Mouse (Mus musculus): ENCODE data around the gene Pafah1b1.
A peak's percentile ranks its signal among the peaks of the same experiment; 100 is the strongest.

The Pafah1b1 gene

GRCm38 (mm10) chr11:74724235-74724791 is at the start of gene Pafah1b1:
Gene Pafah1b1 (minus strand): TSS chr11:74724670.
- DNase-seq = peak; percentile 97

DNA sequence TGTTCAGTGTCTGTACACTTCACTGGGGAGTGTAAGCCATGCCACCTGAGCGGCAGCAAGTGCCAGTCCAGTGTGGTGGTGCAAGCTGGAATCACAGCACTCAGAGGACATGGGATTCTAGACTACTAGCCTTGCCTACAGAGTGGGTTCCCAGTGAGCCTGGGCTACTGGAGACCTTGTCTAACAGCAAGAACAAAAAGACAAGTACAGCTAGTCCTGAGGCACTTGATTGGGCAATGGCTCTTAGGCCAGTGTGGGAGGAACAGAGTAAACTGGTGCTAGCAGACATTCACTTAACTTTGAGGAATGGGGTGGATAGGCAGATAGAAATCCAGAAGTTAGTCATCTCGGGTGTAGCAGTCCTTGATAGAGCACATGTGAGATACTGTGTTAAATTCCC is 47.9 kb upstream of the Pafah1b1 start:
- DNase-seq = no peak

- DNase-seq = no peak
Measured at GRCm38 (mm10) chr11:74771650-74772049, 47.2 kb upstream of the Pafah1b1 start.

DNA sequence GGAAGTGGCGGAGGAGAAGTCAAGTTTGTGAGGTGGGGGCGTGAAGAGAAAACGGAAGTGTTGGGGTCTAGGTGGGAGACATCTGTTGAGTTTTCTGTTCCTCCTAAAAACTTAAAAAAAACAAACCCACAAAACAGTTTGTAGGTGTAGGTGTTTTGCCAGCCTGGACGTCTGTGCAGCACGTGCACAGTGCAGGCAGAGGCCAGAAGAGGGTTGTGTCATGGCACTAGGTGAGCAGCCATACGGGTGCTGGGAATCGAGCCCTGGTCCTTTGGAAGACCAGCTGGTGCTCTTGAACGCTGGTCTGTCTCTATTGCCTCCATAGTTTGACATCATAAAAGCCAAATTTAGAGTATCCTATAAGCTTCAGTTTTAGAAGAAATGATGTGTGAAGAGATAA is 46.8 kb upstream of the Pafah1b1 start:
- DNase-seq = peak; percentile 5

DNA sequence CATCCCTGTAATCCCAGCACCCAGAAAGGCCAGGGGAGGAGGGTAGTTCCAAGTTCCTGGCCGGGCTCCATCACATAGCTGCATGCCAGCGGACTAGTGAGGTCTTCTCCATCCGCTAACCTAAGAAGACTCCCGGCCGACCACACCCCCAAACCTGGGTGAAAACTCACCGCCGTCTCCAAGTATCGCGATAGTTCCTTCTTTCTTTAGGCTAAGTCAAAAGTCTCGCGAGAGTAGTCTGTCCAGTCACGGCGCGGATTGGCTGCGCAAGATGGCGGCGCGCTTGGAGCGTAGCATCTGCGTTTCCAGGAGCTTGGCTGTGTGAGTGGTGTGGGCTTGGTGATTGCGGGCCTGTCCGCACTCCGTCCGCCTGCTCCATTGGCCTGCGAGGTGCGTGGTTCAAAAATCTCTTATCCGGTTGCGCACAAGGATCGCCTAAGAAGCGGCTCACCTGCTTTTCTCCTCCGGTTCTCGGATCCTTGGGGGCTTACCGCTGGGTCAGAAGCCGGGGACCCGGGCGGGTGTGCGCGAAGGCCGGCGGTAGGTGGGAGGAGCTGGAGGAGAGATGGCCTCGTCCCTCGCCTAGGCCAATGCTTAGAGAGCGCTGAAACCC is 46.2 kb upstream of the Pafah1b1 start, which contains the start of gene Mettl16:
Mettl16 (plus strand) TSS at position 236 of the 613 bp plus-strand sequence.
- DNase-seq = peak; percentile 85

DNA sequence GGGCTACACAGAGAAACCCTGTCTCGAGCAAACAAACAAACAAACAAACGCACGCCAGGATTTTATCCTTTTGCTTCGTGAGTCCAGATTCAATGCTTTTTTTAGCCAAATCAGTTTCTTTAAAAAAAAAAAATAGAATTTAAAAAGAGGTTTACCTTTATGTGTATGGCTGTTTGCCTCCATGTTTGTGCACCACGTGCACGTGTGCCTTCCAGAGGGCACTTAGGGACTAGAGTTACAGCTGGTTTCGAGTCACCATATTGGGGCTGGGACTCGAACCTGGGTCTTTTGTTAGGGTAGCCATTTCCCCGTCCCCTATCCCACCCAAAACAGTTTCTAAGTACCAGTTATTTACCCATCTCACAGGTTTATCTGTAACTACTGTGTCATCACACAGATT is 45.6 kb upstream of the Pafah1b1 start:
- no peak for DNase-seq

DNA sequence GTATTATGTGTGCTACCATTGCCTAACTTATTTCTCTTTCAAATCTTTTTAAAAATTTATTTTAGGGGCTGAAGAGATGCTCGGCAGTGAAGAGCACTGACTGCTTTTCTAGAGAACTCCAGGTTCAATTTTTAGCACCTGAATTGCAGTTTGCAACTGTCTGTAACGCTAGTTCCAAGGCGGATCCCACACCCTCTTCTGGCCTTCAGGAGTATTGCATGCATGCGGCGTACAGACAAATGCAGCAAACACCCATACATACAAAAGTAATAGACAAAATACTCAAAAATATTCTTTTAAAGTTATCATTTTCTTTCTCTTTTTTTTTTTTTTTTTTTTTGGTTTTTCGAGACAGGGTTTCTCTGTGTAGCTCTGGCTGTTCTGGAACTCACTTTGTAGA is 43.6 kb upstream of the Pafah1b1 start:
- DNase-seq = peak; percentile 31

- DNase-seq = no peak
Measured at GRCm38 (mm10) chr11:74767469-74767868, 43.0 kb upstream of the Pafah1b1 start.

DNA sequence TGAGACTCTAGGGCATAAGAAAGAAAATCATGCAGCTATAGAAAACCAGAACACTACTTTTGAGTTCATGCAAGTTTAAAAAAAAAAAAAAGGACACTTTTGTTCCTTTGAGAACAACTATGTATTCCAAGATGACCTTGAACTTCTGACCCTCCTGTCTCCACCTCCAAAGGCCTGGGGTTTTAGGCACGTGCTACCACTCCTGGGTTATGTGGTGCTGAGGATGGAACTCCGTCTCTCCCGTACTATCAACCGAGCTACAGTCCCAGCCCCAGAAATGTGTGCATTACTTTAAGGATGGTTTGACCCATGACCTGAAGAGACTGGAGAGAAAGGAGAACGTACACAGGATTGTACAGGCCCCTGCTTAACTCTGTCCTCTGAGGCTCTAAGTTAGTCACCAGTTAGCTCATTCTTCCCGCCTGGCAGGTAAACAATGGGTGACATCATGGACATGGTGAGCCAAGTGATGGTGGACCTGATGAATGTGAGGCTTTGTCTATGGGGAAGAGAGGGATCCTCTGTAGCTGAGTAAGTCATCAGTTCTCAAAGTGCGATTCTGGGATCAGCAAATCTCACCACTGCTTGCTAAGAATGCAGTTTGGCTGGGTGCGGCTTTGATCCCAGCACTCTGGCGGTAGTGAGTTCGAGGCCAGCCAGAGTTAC is 39.6 kb upstream of the Pafah1b1 start:
- no peak for DNase-seq

GRCm38 (mm10) chr11:74761011-74761705 is 36.7 kb upstream of the Pafah1b1 start:
- DNase-seq = no peak

GRCm38 (mm10) chr11:74756631-74757030 is 32.2 kb upstream of the Pafah1b1 start:
- DNase-seq = no peak

DNA sequence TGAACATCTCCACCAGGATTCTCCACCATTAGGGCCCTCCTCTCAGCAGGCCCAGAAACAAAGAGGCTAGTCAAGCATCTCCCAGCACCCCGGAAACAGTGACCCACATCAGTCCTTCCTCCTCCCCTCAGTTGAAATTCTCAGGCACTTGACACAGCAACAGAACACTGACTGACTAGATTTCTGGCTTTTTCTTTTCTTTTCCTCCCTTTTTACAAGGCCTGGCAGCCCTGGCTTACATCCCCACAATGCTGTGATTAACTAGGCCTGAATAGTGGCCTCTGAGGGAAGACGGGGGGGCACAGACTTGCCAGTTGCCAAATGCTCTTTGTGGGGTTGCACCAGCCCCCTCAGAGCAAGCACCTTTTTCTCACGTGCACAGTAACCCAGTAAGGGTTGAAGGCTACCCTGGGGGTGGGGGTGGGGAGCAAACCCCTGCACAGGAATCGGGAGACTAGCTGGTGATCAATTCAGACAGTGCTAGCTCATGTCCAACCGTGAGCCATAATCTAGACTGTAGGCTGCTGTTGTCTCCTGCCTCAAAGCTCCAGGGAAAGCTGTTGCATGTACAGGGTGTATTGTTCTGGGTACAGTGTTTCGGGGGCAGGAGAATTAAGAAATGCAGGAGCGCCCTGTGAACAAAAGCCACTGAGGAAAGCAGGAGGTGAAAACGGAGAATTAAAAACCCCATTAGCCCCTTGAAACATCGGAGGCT is 27.0 kb upstream of the Pafah1b1 start:
- DNase-seq = peak; percentile 4

DNA sequence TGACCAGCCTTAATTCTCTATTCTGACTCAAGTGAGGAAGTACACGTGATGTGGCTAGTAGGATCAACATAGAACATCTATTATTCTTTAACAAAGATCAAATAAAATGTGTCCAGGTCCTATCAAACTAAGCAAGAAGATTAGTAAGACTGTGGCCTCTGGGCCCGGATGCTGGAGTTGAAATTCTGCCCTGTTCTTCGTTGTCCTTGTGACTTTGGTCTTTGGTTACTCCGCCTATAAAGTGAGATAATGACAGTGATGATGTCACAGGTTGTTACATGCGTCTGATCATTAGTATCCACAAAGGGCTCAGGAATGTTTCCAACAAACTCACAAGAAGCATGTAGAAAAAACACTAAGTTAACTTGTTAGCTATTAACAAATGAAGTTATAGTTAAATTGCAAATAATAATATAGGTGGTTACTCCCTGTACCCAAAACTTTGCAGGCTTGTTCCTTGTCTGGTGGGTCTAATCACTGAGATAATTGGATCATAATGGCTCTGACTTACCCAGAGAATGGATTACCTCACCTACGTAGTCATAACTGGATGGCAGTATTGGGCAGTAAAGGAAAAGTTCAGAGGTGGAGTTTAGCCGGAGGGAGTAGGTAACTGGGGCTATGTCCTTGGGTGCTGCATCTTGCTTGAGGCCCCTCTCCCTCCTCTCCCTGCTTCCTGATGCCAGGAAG is 26.3 kb upstream of the Pafah1b1 start:
- no peak for DNase-seq

DNA sequence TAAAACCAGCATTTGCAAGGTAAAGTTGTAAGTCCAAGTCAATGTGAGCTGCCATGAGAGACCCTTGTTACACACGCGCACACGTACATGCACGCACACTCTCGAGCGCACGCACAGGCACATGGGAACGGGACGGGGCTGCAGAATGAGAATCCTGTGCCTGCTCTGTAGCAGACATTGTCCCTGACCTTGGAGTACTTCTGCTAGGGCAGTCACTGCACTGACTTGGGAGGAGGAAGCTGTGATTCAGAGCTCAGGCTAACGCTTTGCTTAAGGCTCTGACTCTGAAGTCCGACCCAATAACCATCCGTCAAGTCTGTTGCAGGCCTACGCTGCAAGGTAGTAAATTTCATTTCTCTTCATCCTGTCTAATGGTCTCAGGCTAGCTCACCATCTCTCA is 24.8 kb upstream of the Pafah1b1 start:
- DNase-seq = no peak

DNA sequence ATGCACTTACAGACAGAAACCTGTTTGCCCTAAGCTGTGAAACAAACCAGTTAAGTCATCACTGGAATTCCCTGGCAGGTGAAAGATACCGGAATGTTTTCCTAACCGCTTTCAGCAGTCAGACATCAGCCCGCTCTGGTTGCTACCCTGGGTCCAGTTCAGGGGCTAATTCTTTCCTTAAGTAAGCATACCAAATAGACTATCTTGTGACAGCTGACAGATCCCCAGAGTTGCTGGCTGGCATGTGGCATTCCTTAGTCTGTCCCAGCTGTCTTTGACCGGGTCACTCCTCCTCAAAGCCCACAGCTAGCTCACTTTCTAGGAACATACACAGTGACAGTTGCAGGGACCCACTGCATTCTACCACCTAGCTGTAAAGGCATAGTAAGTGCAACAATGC is 23.6 kb upstream of the Pafah1b1 start:
- no peak for DNase-seq

DNA sequence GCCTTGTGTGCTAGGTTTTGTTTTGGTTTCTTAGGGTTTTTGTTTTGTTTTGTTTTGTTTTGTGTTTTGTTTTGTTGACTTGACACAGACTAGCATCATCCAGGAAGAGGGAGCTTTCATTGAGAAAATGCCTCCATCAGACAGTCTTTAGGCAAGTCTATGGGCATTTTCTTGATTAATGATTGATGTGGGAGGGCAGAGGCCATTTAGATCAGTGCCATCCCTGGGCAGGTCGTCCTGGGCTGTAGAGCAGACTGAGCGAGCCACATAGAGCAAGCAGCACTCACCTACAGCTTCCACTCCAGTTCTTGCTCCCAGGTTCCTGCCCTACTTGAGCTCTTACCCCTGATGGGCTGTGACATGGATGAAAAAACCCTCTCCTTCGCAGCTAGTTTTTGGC is 13.4 kb upstream of the Pafah1b1 start:
- no peak for DNase-seq

GRCm38 (mm10) chr11:74734917-74735316 is 10.4 kb upstream of the Pafah1b1 start:
- no peak for DNase-seq

DNA sequence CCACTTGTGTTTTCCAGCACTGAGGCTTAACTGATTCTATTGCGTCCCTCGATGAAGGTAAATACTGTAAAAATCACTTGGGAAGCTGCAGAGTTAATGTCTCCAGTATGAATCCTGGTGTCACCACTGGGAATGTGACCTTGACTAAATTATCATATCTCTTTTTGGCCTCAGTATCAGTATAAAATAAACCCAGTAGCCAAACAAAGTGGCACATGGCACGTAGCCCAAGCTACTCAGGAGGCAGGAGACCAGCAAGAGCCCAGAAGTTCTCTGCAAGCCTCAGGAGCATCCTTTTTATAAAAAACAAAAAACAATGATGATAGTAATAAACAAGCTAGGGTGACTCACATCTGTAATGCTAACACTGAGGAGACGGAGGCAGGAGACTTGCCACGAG is 711 bp upstream of the Pafah1b1 start:
- DNase-seq = peak; percentile 13

DNA sequence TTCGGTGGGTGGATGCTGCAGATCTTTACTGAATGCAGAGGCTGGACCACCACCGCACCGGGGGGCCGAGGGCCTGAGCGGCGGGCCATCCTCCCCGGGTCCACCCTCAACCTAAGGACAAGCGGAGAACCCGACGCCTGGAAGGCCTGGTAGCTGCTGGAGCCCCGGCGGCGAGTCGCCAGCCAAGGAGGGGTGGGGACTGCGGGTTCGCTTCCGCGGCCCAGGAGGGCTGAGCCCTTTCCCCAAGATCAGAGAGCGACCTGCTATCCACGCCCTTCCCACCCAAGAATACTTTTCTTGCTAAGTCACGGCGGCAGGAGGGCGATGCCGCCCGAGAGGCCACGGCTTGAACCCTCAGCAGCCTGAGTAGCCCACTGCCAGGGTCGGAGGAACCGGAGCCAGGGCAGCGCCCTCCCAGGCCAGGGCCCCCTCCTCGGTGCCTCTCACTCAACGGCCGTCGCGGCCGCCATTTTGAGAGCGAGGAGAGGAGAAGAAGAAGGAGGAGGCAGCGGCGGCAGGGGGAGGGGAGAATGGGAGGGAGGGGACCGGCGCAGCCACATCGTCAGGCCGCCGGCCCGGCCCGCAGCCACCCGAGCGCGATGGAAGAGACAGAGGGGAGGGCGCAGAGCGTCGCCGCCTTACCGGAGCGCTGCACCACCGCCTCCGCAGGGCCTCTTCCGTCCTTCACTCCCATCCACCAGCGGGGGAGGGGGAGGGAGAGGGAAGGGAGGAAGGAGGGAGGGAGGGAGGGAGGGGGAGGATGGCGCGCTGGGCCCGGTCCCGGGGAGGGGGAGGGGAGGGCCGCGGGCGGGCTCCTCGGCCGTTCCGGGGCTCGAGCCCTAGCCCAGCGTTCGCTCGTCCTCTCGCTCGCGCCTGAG is 874 bp downstream of the Pafah1b1 start:
- peak; percentile 89 for DNase-seq

- no peak for DNase-seq
Measured at GRCm38 (mm10) chr11:74721971-74722370, 2.5 kb downstream of the Pafah1b1 start.

- DNase-seq = no peak
Measured at GRCm38 (mm10) chr11:74721141-74721540, 3.3 kb downstream of the Pafah1b1 start.
